Mouse (Mus musculus) kidney, adult 2 months (tissue): ENCODE measurements around the gene Igsf21. TPM values are rescaled to one million over a fixed set of nuclear protein-coding genes. Genes with fewer than 3 reads are reported as not detected.

Source experiments
- DNase-seq: peaks from one replicate; pipeline ENCODE4 v3.0.0; 2021
- H3K27ac ChIP-seq: fragments of 200-500 bp; 2 replicates; pipeline ENCODE4 v1.5.1; 2012; ENCODE audit warnings: low read depth, low read length, control low read depth, inconsistent platforms; ENCODE audit not compliant: insufficient read depth
- H3K27me3 ChIP-seq: fragments of 200-500 bp; replicated peaks from 2 replicates; pipeline ENCODE4 v1.6.1; 2012; ENCODE audit warnings: mild to moderate bottlenecking, moderate library complexity, low read length, inconsistent platforms; ENCODE audit not compliant: control insufficient read depth, insufficient read depth
- H3K36me3 ChIP-seq: fragments of 200-500 bp; 2 replicates; pipeline ENCODE4 v1.6.1; 2012; ENCODE audit warnings: mild to moderate bottlenecking, moderate library complexity, low read length, inconsistent platforms; ENCODE audit not compliant: control insufficient read depth, insufficient read depth
- H3K4me1 ChIP-seq: fragments of 200-500 bp; 2 replicates; pipeline ENCODE4 v1.6.1; 2011; ENCODE audit warnings: low read length; ENCODE audit not compliant: control insufficient read depth, insufficient read depth
- H3K4me3 ChIP-seq: fragments of 200-500 bp; 2 replicates; pipeline ENCODE4 v1.5.1; 2011; ENCODE audit warnings: mild to moderate bottlenecking, low read depth, low read length, control low read depth; ENCODE audit not compliant: insufficient read depth
- CTCF ChIP-seq: fragments of 200-500 bp; conservative IDR thresholded peaks from 2 replicates; pipeline ENCODE4 v1.5.1; 2011; ENCODE audit warnings: low read depth, mild to moderate bottlenecking, control low read depth, low read length, moderate library complexity, mixed read lengths; ENCODE audit not compliant: insufficient read depth, insufficient read length
- POLR2A ChIP-seq: fragments of 200-500 bp; IDR thresholded peaks from one replicate; pipeline ENCODE4 v1.6.1; 2011; ENCODE audit warnings: low read depth, low read length, control low read depth
- WGBS: fragments of 180-500 bp; shearing (Covaris S2); methylation state at CpG from one replicate; pipeline ENCODE4 v1.1.7; 2018; 5-methylcytosine and 5-hydroxymethylcytosine counted together
- polyA plus RNA-seq: library from polyadenylated mRNA; depleted of rRNA; stranded (reverse); fragments of >200 nt; gene quantifications from 2 replicates; pipeline ENCODE4 v1.2.3, GENCODE M21; 2012

The Igsf21 gene
- polyA plus RNA-seq, 1 experiment: 0.39 TPM

- Histone ChIP-seq H3K4me1 (no peaks in the 10 kb centered on the region), H3K27ac (no peak overlapping the region), H3K4me3 (no peak overlapping the region), H3K36me3 (no peaks in the 10 kb centered on the region), H3K27me3 (no peaks in the 10 kb centered on the region)
- no peak for TF ChIP-seq CTCF
- TF ChIP-seq POLR2A: no peak
- no peak for DNase-seq
- WGBS: 71% methylated on average over 7 of the region's 7 CpGs
Observed at GRCm38 (mm10) chr4:140117275-140117691, 129.3 kb downstream of the Igsf21 start.

GRCm38 (mm10) chr4:140115756-140116155, 130.8 kb downstream of the Igsf21 start:
- DNase-seq: no peak
- TF ChIP-seq POLR2A (no peak), CTCF (no peak)
- Histone ChIP-seq H3K27ac (no peak overlapping the region), H3K36me3 (no peaks in the 10 kb centered on the region), H3K27me3 (no peaks in the 10 kb centered on the region), H3K4me3 (no peak overlapping the region), H3K4me1 (no peaks in the 10 kb centered on the region)
- WGBS: 46% methylated on average over 9 of the region's 9 CpGs

GRCm38 (mm10) chr4:140115053-140115452, 131.5 kb downstream of the Igsf21 start:
- Histone ChIP-seq H3K36me3 (no peaks in the 10 kb centered on the region), H3K27me3 (no peaks in the 10 kb centered on the region), H3K27ac (no peak overlapping the region), H3K4me3 (no peak overlapping the region), H3K4me1 (no peaks in the 10 kb centered on the region)
- TF ChIP-seq CTCF (peak; percentile 29; the same call in 1 of the 2 replicates), POLR2A (no peak)
- 95% methylated on average over 6 of the region's 6 CpGs for WGBS
- DNase-seq: no peak

- H3K4me3 ChIP-seq: no peak overlapping the region
- H3K36me3 ChIP-seq: no peaks in the 10 kb centered on the region
- H3K27ac ChIP-seq: no peak overlapping the region
- H3K27me3 ChIP-seq: no peaks in the 10 kb centered on the region
- DNase-seq: peak; percentile 13
- no peaks in the 10 kb centered on the region for H3K4me1 ChIP-seq
- TF ChIP-seq CTCF: no peak
- WGBS: 57% methylated on average over 18 of the region's 18 CpGs
Observed at GRCm38 (mm10) chr4:140113690-140114475, 132.7 kb downstream of the Igsf21 start.

GRCm38 (mm10) chr4:140109626-140109948, 137.0 kb downstream of the Igsf21 start:
- H3K27me3 ChIP-seq: no peaks in the 10 kb centered on the region
- H3K4me1 ChIP-seq: no peaks in the 10 kb centered on the region
- TF ChIP-seq POLR2A: no peak
- TF ChIP-seq CTCF: no peak
- H3K4me3 ChIP-seq: no peak overlapping the region
- no peaks in the 10 kb centered on the region for H3K36me3 ChIP-seq
- no peak overlapping the region for H3K27ac ChIP-seq
- WGBS: 53% methylated on average over 6 of the region's 6 CpGs
- no peak for DNase-seq

- DNase-seq: no peak
- no peaks in the 10 kb centered on the region for H3K4me1 ChIP-seq
- no peaks in the 10 kb centered on the region for H3K36me3 ChIP-seq
- H3K27ac ChIP-seq: no peak overlapping the region
- no peak overlapping the region for H3K4me3 ChIP-seq
- no peaks in the 10 kb centered on the region for H3K27me3 ChIP-seq
- TF ChIP-seq POLR2A: no peak
- no peak for TF ChIP-seq CTCF
- 6% methylated on average over 32 of the region's 32 CpGs for WGBS
Observed at GRCm38 (mm10) chr4:140108871-140109625, 137.5 kb downstream of the Igsf21 start.

- Histone ChIP-seq H3K27me3 (no peaks in the 10 kb centered on the region), H3K4me1 (no peaks in the 10 kb centered on the region), H3K4me3 (no peak overlapping the region), H3K36me3 (no peaks in the 10 kb centered on the region), H3K27ac (no peak overlapping the region)
- whole genome bisulfite sequencing: 73% methylated on average over 12 of the region's 12 CpGs
- DNase-seq: no peak
- TF ChIP-seq CTCF: no peak
- no peak for TF ChIP-seq POLR2A
Observed at GRCm38 (mm10) chr4:140107161-140107560, 139.4 kb downstream of the Igsf21 start.
